Mouse (Mus musculus) midbrain, postnatal 0 days (tissue): Measurements from ENCODE around the gene Clcn3. TPM values are rescaled to one million over a fixed set of nuclear protein-coding genes. Genes with fewer than 3 reads are reported as not detected.

ENCODE experiments used
- ATAC-seq: fragments of 200-750 bp; cut with Nextera tagmentation; 2 replicates; pipeline ENCODE4 v1.8.0; 2017; ENCODE audit warnings: moderate number of reproducible peaks, mild to moderate bottlenecking, moderate TSS enrichment, moderate library complexity; ENCODE audit not compliant: low FRiP score
- DNase-seq: peaks from one replicate; pipeline ENCODE4 v3.0.0-alpha.2; 2015; ENCODE audit warnings: low spot score
- H3K27ac ChIP-seq: fragments of 300-500 bp; sonication (generic); 2 replicates; pipeline ENCODE4 v1.5.1; 2014; ENCODE audit warnings: low read depth, mild to moderate bottlenecking, low read length, mixed read lengths
- H3K27me3 ChIP-seq: fragments of 300-500 bp; sonication (generic); 2 replicates; pipeline ENCODE4 v1.6.1; 2014; ENCODE audit warnings: low read length, control low read depth, mixed read lengths; ENCODE audit not compliant: insufficient read depth
- H3K36me3 ChIP-seq: fragments of 300-500 bp; sonication (generic); 2 replicates; pipeline ENCODE4 v1.6.1; 2014; ENCODE audit warnings: low read length, control low read depth, mixed read lengths; ENCODE audit not compliant: insufficient read depth
- H3K4me1 ChIP-seq: fragments of 300-500 bp; sonication (generic); 2 replicates; pipeline ENCODE4 v1.6.1; 2014; ENCODE audit warnings: mild to moderate bottlenecking, control low read depth, antibody characterized with exemption, low read length, mixed read lengths; ENCODE audit not compliant: insufficient read depth
- H3K4me2 ChIP-seq: fragments of 300-500 bp; sonication (generic); 2 replicates; pipeline ENCODE4 v1.6.1; 2014; ENCODE audit warnings: low read depth, mild to moderate bottlenecking, low read length, mixed read lengths; ENCODE audit not compliant: poor library complexity, severe bottlenecking
- H3K4me3 ChIP-seq: fragments of 300-500 bp; sonication (generic); 2 replicates; pipeline ENCODE4 v1.5.1; 2014; ENCODE audit warnings: low read depth, mild to moderate bottlenecking, low read length, moderate library complexity
- H3K9ac ChIP-seq: fragments of 300-500 bp; sonication (generic); replicated peaks from 2 replicates; pipeline ENCODE4 v1.6.1; 2014; ENCODE audit warnings: mild to moderate bottlenecking, low read length, moderate library complexity, mixed read lengths; ENCODE audit not compliant: poor library complexity, severe bottlenecking
- H3K9me3 ChIP-seq: fragments of 300-500 bp; sonication (generic); 2 replicates; pipeline ENCODE4 v1.6.1; 2016; ENCODE audit warnings: low read length, control low read depth
- CTCF ChIP-seq: IDR thresholded peaks from 2 replicates; pipeline ENCODE4 v1.5.1; 2016; ENCODE audit warnings: antibody characterized with exemption, mild to moderate bottlenecking
- WGBS: fragments of 180-500 bp; shearing (Covaris S2); extraction: QIAGEN DNeasy Blood & Tissue Kit; methylation state at CpG from one replicate; pipeline ENCODE4 v1.1.7; 2014; 5-methylcytosine and 5-hydroxymethylcytosine counted together
- polyA plus RNA-seq: library from polyadenylated mRNA; unstranded; fragments of >200 nt; fragmentation: Nextera tagmentation; extraction: Ambion mirVana; gene quantifications from 2 replicates; pipeline ENCODE4 v1.2.1, GENCODE M21; 2015
- total RNA-seq: library from RNA; depleted of rRNA; stranded (reverse); fragments of >200 nt; gene quantifications from 2 replicates; pipeline ENCODE4 v1.2.3, GENCODE M21; 2014

Gene Clcn3
- total and polyA plus RNA-seq, 2 experiments from 2014 or later, result 79.5 to 96.5 TPM

GRCm38 (mm10) chr8:60890520-60890874 lies 92.6 kb downstream of the Clcn3 start:
- Histone ChIP-seq H3K27me3 (no peaks in the 10 kb centered on the region), H3K9me3 (no peaks in the 10 kb centered on the region), H3K9ac (peak overlapping the region; percentile 79), H3K4me3 (peak overlapping the region; percentile 76), H3K4me2 (peak overlapping the region; percentile 83), H3K4me1 (peaks cover 16% of the 10 kb centered on the region), H3K36me3 (no peaks in the 10 kb centered on the region), H3K27ac (peak overlapping the region; percentile 69; the same call in 1 of the 2 replicates)
- 2% methylated on average over 18 of the region's 23 CpGs for WGBS
- DNase-seq (no peak), ATAC-seq (no peak)
- TF ChIP-seq CTCF, result no peak

DNA sequence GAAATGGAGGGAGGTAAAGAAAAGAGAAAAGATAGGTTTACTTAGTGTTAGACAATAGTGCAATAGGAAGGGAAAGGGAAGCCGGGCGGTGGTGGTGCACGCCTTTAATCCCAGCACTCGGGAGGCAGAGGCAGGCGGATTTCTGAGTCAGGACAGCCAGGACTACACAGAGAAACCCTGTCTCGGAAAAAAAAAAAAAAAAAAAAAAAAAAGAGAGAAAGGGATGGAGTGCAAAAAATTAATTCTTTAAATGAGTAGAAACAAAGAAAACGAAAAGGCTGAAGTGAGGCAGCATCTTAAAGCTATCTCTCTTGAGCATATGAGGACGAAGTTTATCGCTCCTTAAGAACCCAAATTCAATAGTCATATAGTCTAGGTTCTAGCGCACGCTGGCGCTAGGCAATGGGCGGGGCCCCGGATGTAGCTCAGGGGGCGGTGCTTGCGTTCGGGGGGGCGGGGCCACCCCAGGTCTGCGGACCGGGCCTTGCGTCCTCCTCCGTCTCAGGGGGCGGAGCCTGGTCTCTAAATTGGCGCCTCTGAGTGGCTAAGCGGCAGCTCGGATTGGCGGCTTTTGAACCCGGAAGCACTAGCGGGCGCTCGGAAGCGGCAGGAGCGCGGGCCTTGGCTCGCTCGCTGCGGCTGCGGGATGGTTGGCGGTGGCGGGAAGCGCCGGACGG lies 93.1 kb downstream of the Clcn3 start, which contains the start of gene Hpf1:
TSS of gene Hpf1 (plus strand) at position 576 of the 677 bp plus-strand sequence.
- no peaks in the 10 kb centered on the region for H3K36me3 ChIP-seq
- H3K27ac ChIP-seq, result peak within 1 kb of the TSS; percentile 69; the same call in 1 of the 2 replicates
- ATAC-seq (peak; percentile 99), DNase-seq (peak; percentile 99)
- no peaks in the 10 kb centered on the region for H3K27me3 ChIP-seq
- H3K4me3 ChIP-seq, result peak within 1 kb of the TSS; percentile 76
- H3K4me1 ChIP-seq, result peaks cover 16% of the 10 kb centered on the region
- no peaks in the 10 kb centered on the region for H3K9me3 ChIP-seq
- whole genome bisulfite sequencing, result 5% methylated on average over 35 of the region's 43 CpGs
- H3K4me2 ChIP-seq, result peak within 1 kb of the TSS; percentile 83
- peak within 1 kb of the TSS; percentile 79 for H3K9ac ChIP-seq
- peak; percentile 10; the same call in 1 of the 2 replicates for TF ChIP-seq CTCF

DNA sequence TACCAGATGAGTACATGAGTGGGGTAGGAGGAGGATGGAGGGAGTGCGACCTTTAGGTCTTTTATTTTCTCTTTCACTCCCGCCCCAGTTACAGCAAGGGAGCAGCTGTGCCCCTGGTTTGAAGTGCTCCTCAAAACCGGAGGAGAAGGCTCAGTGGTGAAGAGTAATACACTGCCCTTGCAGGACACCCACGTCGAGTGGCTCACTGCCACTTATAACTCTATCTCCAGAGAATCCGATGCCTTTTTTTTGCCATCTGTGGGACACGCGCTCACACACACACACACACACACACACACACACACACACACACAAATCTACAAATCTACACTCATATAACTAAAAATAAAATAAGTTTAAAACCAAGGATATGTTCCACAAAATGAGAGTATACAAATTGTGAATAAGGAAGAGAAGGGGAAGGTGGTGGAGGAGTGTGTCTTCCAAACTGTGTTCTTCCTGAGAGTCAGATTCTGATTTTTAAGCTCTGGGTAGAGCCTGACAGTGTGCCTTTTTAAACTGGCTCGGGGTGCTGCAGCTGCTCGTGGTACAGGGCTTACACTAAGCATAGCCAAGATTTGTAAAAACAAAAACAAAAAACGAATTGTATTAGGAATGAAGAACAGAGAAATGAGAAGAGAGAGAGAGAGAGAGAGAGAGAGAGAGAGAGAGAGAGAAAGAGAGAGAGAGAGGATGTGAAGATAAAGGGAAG lies 93.8 kb downstream of the Clcn3 start:
- WGBS, result 87% methylated on average over 11 of the region's 11 CpGs
- no peaks in the 10 kb centered on the region for H3K9me3 ChIP-seq
- ATAC-seq, result no peak
- no peaks in the 10 kb centered on the region for H3K36me3 ChIP-seq
- peak overlapping the region; percentile 83; the same call in 1 of the 2 replicates for H3K4me2 ChIP-seq
- no peak for TF ChIP-seq CTCF
- no peak for DNase-seq
- no peak overlapping the region; the same call in 1 of the 2 replicates for H3K4me3 ChIP-seq
- no peak overlapping the region for H3K9ac ChIP-seq
- peaks cover 16% of the 10 kb centered on the region for H3K4me1 ChIP-seq
- H3K27ac ChIP-seq, result no peak overlapping the region
- H3K27me3 ChIP-seq, result no peaks in the 10 kb centered on the region

DNA sequence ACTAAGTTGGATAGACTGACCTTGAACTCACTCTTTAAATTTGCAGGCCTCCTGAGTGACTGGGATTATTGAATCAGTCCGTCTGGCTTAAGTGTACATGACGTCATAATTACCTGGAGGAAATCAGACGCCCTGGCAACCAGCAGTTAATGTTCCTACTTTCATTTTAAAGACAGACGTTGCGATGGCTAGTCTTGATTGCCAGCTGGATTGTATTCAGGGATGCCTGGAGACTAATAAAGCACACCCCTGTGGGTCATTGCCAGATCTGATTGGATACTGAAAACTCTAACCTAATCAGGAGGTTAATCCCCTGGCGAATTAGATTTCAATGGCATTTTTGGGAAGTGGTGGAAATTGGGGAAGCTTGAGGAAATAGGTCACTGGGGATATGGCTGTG lies 96.4 kb downstream of the Clcn3 start:
- DNase-seq (no peak), ATAC-seq (no peak)
- Histone ChIP-seq H3K9ac (no peak overlapping the region), H3K27ac (no peak overlapping the region), H3K9me3 (no peaks in the 10 kb centered on the region), H3K4me2 (no peak overlapping the region), H3K4me3 (no peak overlapping the region), H3K27me3 (no peaks in the 10 kb centered on the region), H3K36me3 (no peaks in the 10 kb centered on the region), H3K4me1 (peaks cover 10% of the 10 kb centered on the region)
- 47% methylated on average over 6 of the region's 6 CpGs for WGBS
- TF ChIP-seq CTCF, result no peak

GRCm38 (mm10) chr8:60883419-60884137 lies 99.5 kb downstream of the Clcn3 start:
- no peak overlapping the region for H3K9ac ChIP-seq
- H3K36me3 ChIP-seq, result no peaks in the 10 kb centered on the region
- TF ChIP-seq CTCF, result no peak
- H3K4me2 ChIP-seq, result no peak overlapping the region
- no peaks in the 10 kb centered on the region for H3K9me3 ChIP-seq
- WGBS, result 70% methylated on average over 4 of the region's 4 CpGs
- no peaks in the 10 kb centered on the region for H3K4me1 ChIP-seq
- H3K27ac ChIP-seq, result no peak overlapping the region
- ATAC-seq (no peak), DNase-seq (no peak)
- H3K27me3 ChIP-seq, result no peaks in the 10 kb centered on the region
- H3K4me3 ChIP-seq, result no peak overlapping the region
